Mouse (Mus musculus) stomach, postnatal 0 days (tissue): ENCODE measurements around the gene Smpd3.

Source experiments
- CTCF ChIP-seq: IDR thresholded peaks from 2 replicates; pipeline ENCODE4 v1.5.1; 2016; ENCODE audit warnings: antibody characterized with exemption, low read depth, mild to moderate bottlenecking, moderate library complexity
- EP300 ChIP-seq: optimal IDR thresholded peaks from 2 replicates; pipeline ENCODE3; 2016; ENCODE audit warnings: antibody characterized with exemption

GRCm38 (mm10) chr8:106226589-106226988, 111.2 kb downstream of the Smpd3 start:
- peak; percentile 87 for TF ChIP-seq CTCF
- TF ChIP-seq EP300: no peak
